Mouse (Mus musculus) left cerebral cortex, postnatal 4 days (tissue): ENCODE measurements at regions not wholly inside any gene's neighbourhood (a gene's known extent, or its start where the extent isn't known, plus 50 kb on each side); places are given as distances from the start of the nearest gene placed in this dataset.

ENCODE experiments used
- DNase-seq: peaks from one replicate; pipeline ENCODE4 v3.0.0-alpha.2; 2022
- intact Hi-C: fragments of 180-260 bp; cut with DNase I; formaldehyde crosslinking; loops from one replicate; pipeline ENCODE4 v1.15.1; 2025

GRCm38 (mm10) chr3:51122541-51122935 is 101.7 kb upstream of the Noct start:
- DNase-seq: no peak
- intact Hi-C loops: loop anchor here (10.0 kb wide), 1 partner anchor 748 kb away; no protein-coding TSS in a partner anchor

GRCm38 (mm10) chr3:51127875-51128274 is 96.4 kb upstream of the Noct start:
- intact Hi-C loops: loop anchor here (10.0 kb wide), 1 partner anchor 753 kb away; no protein-coding TSS in a partner anchor
- DNase-seq: no peak

- no peak for DNase-seq
- intact Hi-C loops: loop anchor here (10.0 kb wide), 1 partner anchor 754 kb away; no protein-coding TSS in a partner anchor
These were observed 95.6 kb upstream of the Noct start for GRCm38 (mm10) chr3:51128491-51129155.

GRCm38 (mm10) chr3:51130709-51131108 is 93.5 kb upstream of the Noct start:
- intact Hi-C loops: no loop called here
- DNase-seq: no peak

GRCm38 (mm10) chr3:51131341-51131740 is 92.9 kb upstream of the Noct start:
- intact Hi-C loops: no loop called here
- DNase-seq: no peak

GRCm38 (mm10) chr3:51132736-51133135 is 91.5 kb upstream of the Noct start:
- intact Hi-C loops: no loop called here
- no peak for DNase-seq

- intact Hi-C loops: no loop called here
- DNase-seq: no peak
These were observed 88.7 kb upstream of the Noct start for GRCm38 (mm10) chr3:51135581-51135980.

- intact Hi-C loops: no loop called here
- no peak for DNase-seq
These were observed 86.4 kb upstream of the Noct start for GRCm38 (mm10) chr3:51137730-51138312.

- DNase-seq: no peak
- intact Hi-C loops: no loop called here
These were observed 78.3 kb upstream of the Noct start for GRCm38 (mm10) chr3:51145985-51146384.

GRCm38 (mm10) chr3:51150012-51150411 is 74.2 kb upstream of the Noct start:
- no peak for DNase-seq
- intact Hi-C loops: no loop called here

GRCm38 (mm10) chr3:51151104-51151503 is 73.1 kb upstream of the Noct start:
- peak; percentile 24 for DNase-seq
- intact Hi-C loops: no loop called here

GRCm38 (mm10) chr3:51155621-51156020 is 68.6 kb upstream of the Noct start:
- no peak for DNase-seq
- intact Hi-C loops: no loop called here

GRCm38 (mm10) chr3:51156386-51157290 is 67.6 kb upstream of the Noct start:
- intact Hi-C loops: no loop called here
- peak; percentile 84 for DNase-seq

- DNase-seq: no peak
- intact Hi-C loops: no loop called here
These were observed 67.0 kb upstream of the Noct start for GRCm38 (mm10) chr3:51157291-51157650.

GRCm38 (mm10) chr3:51158449-51158848 is 65.8 kb upstream of the Noct start:
- DNase-seq: no peak
- intact Hi-C loops: no loop called here

- intact Hi-C loops: no loop called here
- no peak for DNase-seq
These were observed 64.9 kb upstream of the Noct start for GRCm38 (mm10) chr3:51159322-51159721.

GRCm38 (mm10) chr3:51159881-51160280 is 64.4 kb upstream of the Noct start:
- DNase-seq: peak; percentile 30
- intact Hi-C loops: no loop called here

GRCm38 (mm10) chr3:51160625-51161024 is 63.6 kb upstream of the Noct start:
- intact Hi-C loops: no loop called here

GRCm38 (mm10) chr3:51169150-51169925 is 54.9 kb upstream of the Noct start:
- no peak for DNase-seq
- intact Hi-C loops: no loop called here

More at GRCm38 (mm10) chr3:51160625-51161024, 63.6 kb upstream of the Noct start:
- DNase-seq: no peak

- intact Hi-C loops: loop anchor here (10.0 kb wide), 1 partner anchor 266 kb away; no protein-coding TSS in a partner anchor
- peak; percentile 85 for DNase-seq
These were observed 53.9 kb upstream of the Noct start for GRCm38 (mm10) chr3:51170225-51170852.
